Mouse (Mus musculus): ENCODE results near the gene Slc17a7.

DNA sequence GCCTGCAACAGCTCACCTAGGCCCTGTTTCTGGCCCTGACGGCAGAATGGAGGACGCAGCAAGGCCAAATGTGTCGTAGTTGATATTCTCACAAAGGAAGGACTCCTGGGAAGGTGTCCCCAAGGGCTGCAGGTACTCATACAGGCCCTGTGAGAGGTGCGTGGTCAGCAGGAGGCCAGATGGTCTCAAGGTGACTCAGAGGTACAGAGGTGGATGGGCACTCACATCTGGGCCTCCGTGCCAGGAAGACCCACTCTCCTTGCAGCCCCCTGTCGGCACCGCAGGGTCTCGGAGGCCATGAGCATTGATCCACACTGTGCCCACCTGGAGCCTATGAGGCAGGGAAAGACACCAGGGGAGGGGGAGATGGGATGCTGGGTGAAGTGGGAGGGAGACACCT is 18.3 kb upstream of the Slc17a7 start:
- no peak for TF ChIP-seq CTCF (IDR thresholded peaks at IDR 0.05; ENCODE audit: low read depth)
- TF ChIP-seq EP300 (optimal IDR thresholded peaks at IDR 0.05), result no peak

Measured in stomach, postnatal 0 days (tissue).